Comparison of ENCODE assay signal across 8 mouse cellular contexts in genomic region chr8:105937496-105938305, GRCm38 (mm10). TPM values are rescaled to one million over a fixed set of nuclear protein-coding genes. Genes with fewer than 3 reads are reported as not detected.
DNase-seq lines count a peak whose midpoint lies in the region; ATAC-seq and TF ChIP-seq lines count a peak whose summit lies in the region.

No protein-coding gene starts in this region.

- WGBS in intestine, embryonic 15.5 days: under 1% methylated on average over 33 of the region's 33 CpGs
- 2% methylated on average over 33 of the region's 33 CpGs for WGBS in midbrain, embryonic 16.5 days
- 0% methylated on average over 33 of the region's 33 CpGs for WGBS in thymus, adult 2 months

- peak overlapping the region; percentile 81 for H3K9ac ChIP-seq in intestine, embryonic 15.5 days
- peak overlapping the region; percentile 85 for H3K9ac ChIP-seq in midbrain, embryonic 16.5 days (ENCODE audit: low read depth, low read length)

- TF ChIP-seq POLR2A in testis, adult 2 months (IDR thresholded peaks at IDR 0.05; ENCODE audit: control insufficient read depth, low read depth, low read length): no peak
- TF ChIP-seq POLR2A in thymus, adult 2 months (IDR thresholded peaks at IDR 0.05; ENCODE audit: control insufficient read depth, extremely low read depth, insufficient read depth, low read length, poor library complexity): peak; percentile 24; the same call in 1 of the 2 replicates

- H3K27ac ChIP-seq in testis, adult 2 months (ENCODE audit: control insufficient read depth, insufficient read depth, low read depth, low read length): peak overlapping the region; percentile 86
- H3K27ac ChIP-seq in intestine, embryonic 15.5 days: peak overlapping the region; percentile 88
- H3K27ac ChIP-seq in midbrain, embryonic 16.5 days (ENCODE audit: low read length): peak overlapping the region; percentile 92
- H3K27ac ChIP-seq in thymus, adult 2 months (ENCODE audit: control insufficient read depth, insufficient read depth, low read length): peak overlapping the region; percentile 91

- no peaks in the 10 kb centered on the region for H3K9me3 ChIP-seq in intestine, embryonic 15.5 days
- no peaks in the 10 kb centered on the region for H3K9me3 ChIP-seq in midbrain, embryonic 16.5 days (replicated peaks; ENCODE audit: control insufficient read depth, low read length, poor library complexity, severe bottlenecking)

- no peaks in the 10 kb centered on the region for H3K36me3 ChIP-seq in testis, adult 2 months (ENCODE audit: control insufficient read depth, insufficient read depth, low read length)
- no peaks in the 10 kb centered on the region for H3K36me3 ChIP-seq in intestine, embryonic 15.5 days
- H3K36me3 ChIP-seq in midbrain, embryonic 16.5 days (ENCODE audit: control insufficient read depth, insufficient read depth, low read length): no peaks in the 10 kb centered on the region
- no peaks in the 10 kb centered on the region for H3K36me3 ChIP-seq in thymus, adult 2 months (ENCODE audit: control insufficient read depth, insufficient read depth, low read length)

- no peak for DNase-seq in testis, postnatal 14 days (ENCODE audit: low spot score)
- DNase-seq in cerebellum, adult 8-10 months: peak; percentile 50
- DNase-seq in gastrocnemius, postnatal 10 days: peak; percentile 46
- peak; percentile 56 for DNase-seq in liver
- peak; percentile 58 for DNase-seq in thymus, adult 2 months

- TF ChIP-seq CTCF in testis, adult 2 months (IDR thresholded peaks at IDR 0.05; ENCODE audit: control insufficient read depth, insufficient read depth, insufficient replicate concordance, low read depth, low read length): no peak
- TF ChIP-seq CTCF in thymus, adult 2 months (IDR thresholded peaks at IDR 0.05; ENCODE audit: borderline replicate concordance, control insufficient read depth, extremely low read depth, insufficient read depth, low read length, poor library complexity): no peak

- H3K4me3 ChIP-seq in testis, adult 2 months (ENCODE audit: control insufficient read depth, low read depth, low read length): peak overlapping the region; percentile 95
- peak overlapping the region; percentile 90 for H3K4me3 ChIP-seq in intestine, embryonic 15.5 days (replicated peaks)
- H3K4me3 ChIP-seq in midbrain, embryonic 16.5 days (ENCODE audit: low read depth, low read length): peak overlapping the region; percentile 63
- H3K4me3 ChIP-seq in thymus, adult 2 months (ENCODE audit: control insufficient read depth, insufficient read depth, low read length): peak overlapping the region; percentile 87

- peak; percentile 43 for ATAC-seq in intestine, embryonic 15.5 days
- ATAC-seq in midbrain, embryonic 16.5 days: peak; percentile 50

- H3K4me2 ChIP-seq in intestine, embryonic 15.5 days (replicated peaks): peak overlapping the region; percentile 93
- H3K4me2 ChIP-seq in midbrain, embryonic 16.5 days (ENCODE audit: low read length): peak overlapping the region; percentile 95

- no peaks in the 10 kb centered on the region for H3K27me3 ChIP-seq in testis, adult 2 months (ENCODE audit: control insufficient read depth, insufficient read depth, low read length)
- H3K27me3 ChIP-seq in intestine, embryonic 15.5 days (replicated peaks): no peaks in the 10 kb centered on the region
- H3K27me3 ChIP-seq in midbrain, embryonic 16.5 days (ENCODE audit: control insufficient read depth, insufficient read depth, low read depth, low read length): no peaks in the 10 kb centered on the region
- no peaks in the 10 kb centered on the region for H3K27me3 ChIP-seq in thymus, adult 2 months (ENCODE audit: control insufficient read depth, insufficient read depth, low read length)

- peaks cover 13% of the 10 kb centered on the region for H3K4me1 ChIP-seq in testis, adult 2 months (ENCODE audit: control insufficient read depth, insufficient read depth, low read length)
- H3K4me1 ChIP-seq in intestine, embryonic 15.5 days (replicated peaks): 0 out of 2 replicates have a peak, but pooled peaks cover 4% of the 10 kb centered on the region
- H3K4me1 ChIP-seq in midbrain, embryonic 16.5 days (ENCODE audit: control insufficient read depth, insufficient read depth, low read length): peaks cover 14% of the 10 kb centered on the region
- H3K4me1 ChIP-seq in thymus, adult 2 months (replicated peaks; ENCODE audit: control insufficient read depth, insufficient read depth, low read length): peaks cover 15% of the 10 kb centered on the region

RNA-seq across cellular contexts. Expression of gene Psmb10, which starts 0.5 kb away (rescaled TPM):
- 10.5 and 11.3 TPM in 2 replicates for polyA plus RNA-seq in testis, adult 2 months (2012; rRNA removed)
- total RNA-seq in gastrocnemius, postnatal 10 days (2021): 10 to 100 TPM; 22.9 to 26.3 TPM
- 76.6 and 99.7 TPM in 2 replicates for polyA plus RNA-seq in intestine, embryonic 15.5 days (2015; fragmentation: Nextera tagmentation; extraction: Ambion mirVana)
- polyA plus RNA-seq in midbrain, embryonic 16.5 days (2015; fragmentation: Nextera tagmentation; extraction: Ambion mirVana): 59.6 and 71.2 TPM in 2 replicates
- polyA plus RNA-seq in thymus, adult 2 months (2012; rRNA removed): 375 and 484 TPM in 2 replicates

RNA-seq across cellular contexts. Expression of gene Ctrl, which starts 4.0 kb away (rescaled TPM):
- polyA plus RNA-seq in testis, adult 2 months (2012; rRNA removed): 0.91 and 0.96 TPM in 2 replicates
- under 1 TPM in 1 of 2 experiments, not detected in 1; 0.47 TPM for total RNA-seq in gastrocnemius, postnatal 10 days (2021)
- 0.82 and 3.2 TPM in 2 replicates for polyA plus RNA-seq in intestine, embryonic 15.5 days (2015; fragmentation: Nextera tagmentation; extraction: Ambion mirVana)
- polyA plus RNA-seq in midbrain, embryonic 16.5 days (2015; fragmentation: Nextera tagmentation; extraction: Ambion mirVana): 4.5 and 4.9 TPM in 2 replicates
- 6.9 and 8.4 TPM in 2 replicates for polyA plus RNA-seq in thymus, adult 2 months (2012; rRNA removed)

RNA-seq across cellular contexts. Expression of gene Lcat, which starts 5.5 kb away (rescaled TPM):
- 0.84 and 1.6 TPM in 2 replicates for polyA plus RNA-seq in testis, adult 2 months (2012; rRNA removed)
- total RNA-seq in gastrocnemius, postnatal 10 days (2021): 1 to 10 TPM in 1 of 2 experiments, under 1 TPM in 1; 0.23 to 1.2 TPM
- polyA plus RNA-seq in intestine, embryonic 15.5 days (2015; fragmentation: Nextera tagmentation; extraction: Ambion mirVana): 2.1 and 2.3 TPM in 2 replicates
- polyA plus RNA-seq in midbrain, embryonic 16.5 days (2015; fragmentation: Nextera tagmentation; extraction: Ambion mirVana): 1.3 and 3.0 TPM in 2 replicates
- 5.3 and 6.0 TPM in 2 replicates for polyA plus RNA-seq in thymus, adult 2 months (2012; rRNA removed)

RNA-seq across cellular contexts. Expression of gene Slc12a4, which starts 28.2 kb away (rescaled TPM):
- polyA plus RNA-seq in testis, adult 2 months (2012; rRNA removed): 5.6 and 5.9 TPM in 2 replicates
- 10 to 100 TPM; 18.7 to 26.6 TPM for total RNA-seq in gastrocnemius, postnatal 10 days (2021)
- polyA plus RNA-seq in intestine, embryonic 15.5 days (2015; fragmentation: Nextera tagmentation; extraction: Ambion mirVana): 23.9 and 24.0 TPM in 2 replicates
- polyA plus RNA-seq in midbrain, embryonic 16.5 days (2015; fragmentation: Nextera tagmentation; extraction: Ambion mirVana): 7.6 and 10.6 TPM in 2 replicates
- polyA plus RNA-seq in thymus, adult 2 months (2012; rRNA removed): 69.3 TPM in 2 replicates

RNA-seq across cellular contexts. Expression of gene Pskh1, which starts 37.5 kb away (rescaled TPM):
- polyA plus RNA-seq in testis, adult 2 months (2012; rRNA removed): 16.7 and 19.4 TPM in 2 replicates
- 10 to 100 TPM; 15.2 to 17.5 TPM for total RNA-seq in gastrocnemius, postnatal 10 days (2021)
- polyA plus RNA-seq in intestine, embryonic 15.5 days (2015; fragmentation: Nextera tagmentation; extraction: Ambion mirVana): 26.0 and 28.9 TPM in 2 replicates
- 10.6 and 10.8 TPM in 2 replicates for polyA plus RNA-seq in midbrain, embryonic 16.5 days (2015; fragmentation: Nextera tagmentation; extraction: Ambion mirVana)
- polyA plus RNA-seq in thymus, adult 2 months (2012; rRNA removed): 51.2 and 56.5 TPM in 2 replicates
